Mouse (Mus musculus) cerebellum, postnatal 4 days (tissue): Measurements from ENCODE around the gene Sumf1.

Experiments
- DNase-seq, 2 experiments: peaks; one replicate each; pipeline ENCODE4 v3.0.0; 2022; ENCODE audit warnings: low spot score in 2 of 2, mixed read lengths in 1 of 2

Gene Sumf1

DNA sequence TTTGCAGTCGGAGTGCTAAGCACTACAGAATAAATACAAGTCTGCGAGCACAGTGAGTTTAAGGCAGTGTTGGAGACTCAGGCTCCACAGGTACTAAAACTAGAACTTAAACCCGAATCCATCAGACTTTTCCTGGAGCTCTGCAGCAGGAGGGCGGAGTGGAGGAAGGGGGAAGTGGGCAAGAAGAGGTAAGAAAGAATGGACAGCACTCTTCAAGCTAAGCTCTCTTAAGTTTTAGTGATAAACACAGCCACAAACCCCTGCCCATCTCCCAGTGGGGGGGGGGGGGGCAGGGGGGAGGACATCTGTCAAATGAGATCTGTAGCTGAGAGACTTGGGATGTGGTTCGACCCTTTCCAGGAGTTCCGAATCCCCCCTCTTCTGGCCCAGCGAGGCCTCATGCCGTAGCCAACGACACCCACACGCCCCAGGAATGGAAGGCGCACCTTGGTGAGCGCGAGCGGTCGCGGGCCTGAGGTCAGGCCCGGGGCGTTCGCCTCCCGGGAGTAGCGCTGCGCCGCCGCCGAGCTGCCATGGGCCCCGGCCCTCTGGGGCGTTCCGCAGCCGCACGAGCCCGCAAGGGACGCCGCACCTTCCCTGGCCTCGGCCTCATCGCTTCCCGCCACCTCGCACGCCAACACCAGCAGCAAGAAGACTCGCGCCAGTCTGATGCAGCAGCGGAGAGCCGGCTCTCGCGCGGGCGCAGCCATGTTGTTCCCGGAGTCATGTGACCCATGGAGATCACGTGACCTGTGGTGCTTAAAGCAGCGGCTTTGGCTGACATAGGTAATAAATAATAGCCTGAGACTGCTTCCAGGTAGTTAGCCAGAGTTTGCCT, at the start of gene Sumf1:
TSS of gene Sumf1 (minus strand) at position 736 of the 838 bp plus-strand sequence.
- DNase-seq = peak; percentile 80 to 91

DNA sequence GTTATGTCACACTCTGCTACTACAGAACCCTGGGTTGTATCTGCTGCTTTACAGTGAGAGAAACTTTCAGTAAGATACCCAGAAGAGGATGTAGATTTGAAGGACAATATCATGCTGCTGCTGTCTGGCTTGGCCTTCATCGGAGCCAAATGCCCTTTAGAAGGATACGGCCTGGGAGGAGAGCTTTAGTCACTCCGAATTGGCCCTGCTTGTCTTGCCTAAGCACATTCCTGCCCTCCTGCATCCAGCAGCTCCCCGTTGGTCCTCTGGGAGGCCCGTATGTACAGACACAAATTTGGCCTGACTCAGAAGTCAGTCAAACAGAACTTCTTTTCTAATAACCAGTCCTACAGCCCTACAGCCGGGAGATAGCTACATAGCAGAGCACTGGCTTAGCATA, 49.2 kb upstream of the Sumf1 start:
- no peak for DNase-seq

DNA sequence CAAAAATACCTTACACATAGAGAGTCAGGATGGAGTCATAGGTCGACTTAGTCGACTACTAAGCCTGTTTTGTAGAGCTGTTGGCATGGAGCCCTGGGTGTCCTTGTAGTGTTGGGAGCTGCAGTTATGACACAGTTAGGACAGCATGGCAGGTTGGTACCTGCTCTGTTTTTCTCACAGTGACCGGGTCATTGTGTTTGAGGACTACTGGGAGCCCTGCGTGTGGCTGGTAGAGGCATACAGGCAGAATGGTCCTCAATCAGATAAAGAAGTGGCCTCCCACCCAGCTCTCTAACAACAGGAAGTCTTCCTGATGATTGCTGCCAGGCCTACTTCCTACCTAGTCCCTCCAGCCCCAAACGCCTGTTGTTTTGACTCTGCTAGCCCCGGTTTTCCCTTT, 47.7 kb upstream of the Sumf1 start:
- no peak for DNase-seq

DNA sequence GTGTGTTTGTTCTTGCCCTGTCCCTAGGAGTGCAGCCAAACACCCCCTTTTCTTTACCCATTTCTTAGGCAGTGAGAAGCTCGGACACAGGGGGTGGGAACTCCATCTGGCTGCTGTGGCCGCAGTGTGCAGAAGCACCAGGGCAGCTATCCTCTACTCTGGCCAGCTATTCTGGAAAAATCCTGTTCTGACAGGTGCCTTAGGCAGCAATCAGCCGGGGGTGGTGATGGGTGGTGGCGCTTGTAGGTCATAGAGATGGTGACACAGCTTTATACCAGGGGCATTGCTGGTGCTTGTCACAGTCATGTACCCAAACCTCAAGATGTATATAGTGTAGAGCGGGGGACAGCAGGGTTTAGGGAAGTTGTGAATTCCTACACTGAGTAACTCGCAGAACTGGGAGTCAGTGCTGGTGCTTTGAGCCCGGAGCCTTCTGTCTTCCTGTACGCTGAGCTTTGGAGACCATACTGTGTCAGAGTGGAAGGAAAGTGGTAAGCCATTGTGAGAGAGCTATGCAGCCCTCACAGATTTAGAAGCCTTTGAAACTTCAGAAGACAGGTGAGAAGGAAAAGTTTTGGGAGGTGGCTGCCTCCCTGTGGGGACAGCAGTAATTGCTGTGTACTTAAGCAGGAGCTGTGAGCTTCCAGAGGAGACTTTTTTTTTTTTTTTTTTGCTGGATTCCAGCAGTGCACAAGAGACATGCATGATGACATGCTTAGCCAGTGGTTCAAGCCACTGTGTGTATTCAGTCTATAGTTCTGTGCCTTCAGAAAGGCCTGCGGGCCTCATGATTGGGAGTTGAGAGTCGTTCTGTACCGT, 46.7 kb upstream of the Sumf1 start:
- DNase-seq = no peak

DNA sequence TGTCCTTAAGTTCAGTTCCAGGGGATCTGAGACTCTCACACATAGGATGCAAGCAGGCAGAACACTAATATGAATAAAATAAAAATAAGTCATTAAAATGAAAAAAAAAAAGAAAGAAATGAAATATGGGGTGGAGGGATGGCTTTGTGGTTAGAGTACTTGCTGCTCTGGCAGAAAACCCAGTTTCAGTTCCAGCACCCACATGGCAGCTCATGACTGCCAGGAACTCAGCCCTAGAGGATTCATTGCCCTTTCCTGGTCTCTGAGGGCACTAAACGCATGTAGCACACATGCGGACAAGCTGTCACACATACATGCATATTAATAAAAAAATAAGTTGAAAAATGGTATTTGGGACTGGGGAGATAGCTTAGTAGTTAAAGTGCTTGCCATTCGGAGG, 45.2 kb upstream of the Sumf1 start:
- DNase-seq = no peak

DNA sequence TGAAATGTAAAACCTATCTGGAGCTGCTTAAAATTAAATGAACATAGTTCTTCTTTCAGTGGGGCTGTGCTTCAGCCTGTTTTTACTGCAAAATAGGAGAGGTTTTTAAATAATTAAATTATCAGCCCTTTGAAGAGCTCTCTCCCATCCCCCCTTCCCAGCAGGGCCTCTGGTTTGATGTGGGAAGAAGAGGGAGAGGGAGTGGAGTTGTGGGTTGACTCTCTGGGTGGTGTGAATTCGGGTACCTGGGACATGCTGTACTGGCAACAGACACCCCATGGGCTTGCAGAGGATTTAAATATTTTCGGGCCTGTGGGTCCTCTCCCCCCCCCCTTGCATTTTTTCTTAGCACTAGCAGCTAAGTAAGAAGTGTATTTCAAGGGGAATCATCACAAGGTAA, 43.2 kb upstream of the Sumf1 start:
- DNase-seq = no peak

DNA sequence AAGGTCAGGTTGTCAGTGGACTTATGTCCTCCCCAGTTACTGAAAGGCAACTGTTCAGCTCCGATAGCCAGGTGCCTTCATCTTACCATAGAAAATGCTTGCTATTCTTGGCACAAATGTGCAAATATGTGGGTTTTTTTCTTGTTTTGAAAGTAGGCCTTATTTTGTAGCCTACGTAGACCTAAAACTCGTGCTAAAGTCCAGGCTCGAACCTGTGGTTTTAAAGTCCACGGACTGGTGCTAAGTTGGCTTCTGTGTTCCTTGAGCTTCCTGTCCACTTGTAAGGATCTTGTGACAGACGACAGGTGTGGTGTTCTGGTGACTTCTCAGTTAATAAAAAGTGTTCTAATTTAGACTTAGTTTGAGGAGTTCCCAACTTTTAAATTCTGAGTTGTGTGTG, 42.7 kb upstream of the Sumf1 start:
- no peak for DNase-seq

DNA sequence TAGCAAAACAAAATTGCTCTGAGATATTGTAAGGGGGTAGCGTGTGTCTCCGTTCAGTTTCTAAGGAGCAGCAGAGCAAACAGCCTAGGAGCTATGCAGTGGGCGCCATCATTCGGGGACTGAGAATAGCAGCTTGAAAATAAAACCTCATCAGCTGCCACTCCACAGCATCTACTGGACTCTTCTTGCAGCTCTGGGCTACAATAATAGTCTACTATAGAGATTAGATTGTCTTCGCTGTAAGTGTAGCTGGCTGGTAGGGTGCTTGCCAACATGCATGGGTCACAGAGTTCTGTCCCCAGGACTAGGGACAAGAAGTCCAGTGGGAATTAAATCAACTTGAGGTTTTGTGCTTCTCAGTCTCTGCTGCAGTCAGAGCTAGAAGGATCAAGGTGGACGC, 42.1 kb upstream of the Sumf1 start:
- no peak for DNase-seq

DNA sequence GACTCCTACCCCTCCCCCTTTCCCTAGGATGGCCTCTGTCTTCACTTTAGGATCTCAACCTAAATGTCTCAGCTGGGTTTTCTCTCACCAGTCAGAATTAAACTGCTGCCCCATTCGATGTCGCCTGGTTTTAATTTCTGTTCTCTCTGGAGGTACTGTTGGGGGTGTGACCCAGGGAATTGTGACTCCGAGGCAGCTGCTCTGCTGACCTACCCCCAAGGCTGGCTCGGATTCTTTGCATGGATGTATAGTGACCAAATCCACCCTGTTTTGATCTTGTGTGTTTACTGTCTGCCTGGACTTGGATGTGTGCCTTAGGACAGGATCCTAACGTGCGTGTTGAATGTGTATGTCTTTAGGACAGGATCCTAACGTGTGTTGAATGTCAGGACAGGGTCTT, 40.8 kb upstream of the Sumf1 start:
- no peak for DNase-seq

DNA sequence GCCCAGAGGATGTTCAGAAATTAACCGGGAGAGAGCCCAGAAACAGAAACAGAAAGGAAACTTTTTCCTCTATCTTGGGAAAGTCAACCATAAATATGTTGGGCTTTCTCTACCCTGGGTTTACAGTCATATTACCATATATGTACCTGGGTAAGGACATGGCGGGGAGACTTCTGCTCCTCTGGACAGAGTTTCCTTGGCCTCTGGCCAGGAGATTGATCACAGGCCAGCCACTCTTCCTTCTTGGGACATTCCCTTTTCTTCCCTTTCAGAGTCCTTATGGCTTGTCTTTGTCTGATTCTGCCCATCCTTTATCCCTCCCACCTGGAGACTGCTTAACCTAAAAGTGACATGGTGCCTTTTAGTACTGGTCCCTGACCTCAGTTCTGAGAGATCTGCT, 39.6 kb upstream of the Sumf1 start:
- DNase-seq = no peak

DNA sequence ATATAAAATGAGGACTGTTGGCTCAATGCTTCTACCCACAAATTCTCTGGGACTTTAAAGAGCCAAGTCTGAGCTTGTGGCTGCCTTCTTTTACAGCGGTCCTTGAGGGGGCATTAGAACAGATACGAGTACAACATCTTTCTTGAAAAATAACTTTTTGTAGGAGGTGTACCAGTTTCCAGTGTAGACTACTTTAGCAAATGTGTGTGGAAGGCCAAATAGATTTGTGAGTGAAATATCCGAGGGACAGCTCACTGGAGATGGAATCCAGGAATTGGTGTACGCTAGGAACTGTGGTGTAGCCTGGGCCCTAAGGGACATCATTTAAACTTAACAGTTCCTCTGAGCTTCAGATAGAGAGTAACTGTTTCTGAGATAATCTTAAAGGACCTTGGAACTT, 39.0 kb upstream of the Sumf1 start:
- no peak for DNase-seq

DNA sequence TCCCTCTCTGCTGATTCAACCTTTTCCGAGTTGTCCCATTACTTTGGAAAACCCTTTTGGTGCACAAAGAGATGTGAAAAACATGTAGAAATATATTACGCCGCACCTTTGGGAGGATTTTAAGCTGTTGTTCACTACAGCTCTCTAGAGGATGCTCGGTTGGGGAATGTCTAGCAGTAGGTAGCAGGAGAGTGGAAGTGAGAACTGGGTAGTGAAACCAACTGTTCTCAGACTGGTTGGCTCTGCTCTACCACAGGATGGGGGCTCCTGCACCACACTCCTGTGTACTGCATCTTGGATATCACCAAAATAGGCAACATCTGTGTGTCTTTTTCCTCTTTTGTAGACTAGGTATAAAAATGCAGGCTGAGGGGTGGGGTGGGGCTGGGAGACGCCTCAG, 37.5 kb upstream of the Sumf1 start:
- DNase-seq = no peak

DNA sequence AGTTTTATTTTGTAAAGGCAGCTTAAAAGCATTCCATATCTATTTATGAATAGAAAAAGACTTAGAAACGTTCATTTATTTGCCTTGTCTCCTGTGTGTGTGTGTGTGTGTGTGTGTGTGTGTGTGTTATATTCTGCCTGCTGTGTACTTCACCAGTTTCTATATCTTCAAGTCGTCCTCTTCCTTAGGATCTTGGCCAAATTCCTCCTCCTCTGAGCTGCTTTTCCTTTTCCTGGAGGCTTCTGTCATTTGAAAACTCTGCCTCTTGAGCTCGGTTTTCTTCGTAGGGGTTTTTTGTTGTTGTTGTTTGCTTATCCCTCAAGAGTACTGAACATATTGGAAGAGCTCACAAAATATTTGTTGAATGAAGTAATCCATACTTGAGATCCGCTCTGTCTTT, 37.1 kb upstream of the Sumf1 start:
- DNase-seq = no peak

DNA sequence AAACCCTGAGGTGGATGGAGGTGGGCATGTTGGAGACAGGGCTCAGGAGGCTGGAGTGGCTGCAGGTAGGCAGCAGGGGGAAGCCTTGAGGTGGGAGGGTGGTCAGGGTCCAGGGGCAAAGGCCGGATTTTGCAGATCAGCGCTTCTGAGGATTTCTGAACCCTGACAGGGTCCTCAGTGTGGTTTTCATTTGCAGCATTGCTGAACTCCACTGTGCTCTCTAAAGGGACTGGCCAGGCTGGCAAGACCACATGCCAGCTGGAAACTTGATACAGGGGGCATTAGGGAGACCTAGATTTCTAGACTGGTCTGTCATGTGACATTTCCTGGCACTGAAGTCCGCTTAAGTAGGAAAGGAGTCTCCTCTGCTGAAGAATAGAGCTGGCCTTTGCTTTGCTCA, 32.6 kb upstream of the Sumf1 start:
- no peak for DNase-seq

DNA sequence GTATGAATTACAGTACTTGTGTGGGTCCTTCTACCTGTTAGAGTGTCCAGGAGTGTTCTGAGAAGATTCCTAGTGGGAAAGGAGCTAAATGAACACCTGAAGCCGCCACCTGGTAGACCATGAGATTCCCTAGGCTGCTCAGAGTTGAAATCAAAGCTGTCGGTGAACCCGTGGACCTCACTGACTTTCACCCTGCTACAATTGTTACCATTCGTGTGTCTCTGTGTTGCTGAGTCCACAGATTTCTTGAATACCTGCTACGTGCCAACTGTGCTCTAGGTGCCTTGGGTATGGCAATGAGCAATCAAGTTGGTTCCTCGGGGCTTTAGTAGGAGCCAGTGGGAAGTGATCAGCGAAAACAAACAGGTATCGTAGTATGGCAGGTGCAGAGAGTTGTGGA, 31.4 kb upstream of the Sumf1 start:
- no peak for DNase-seq

DNA sequence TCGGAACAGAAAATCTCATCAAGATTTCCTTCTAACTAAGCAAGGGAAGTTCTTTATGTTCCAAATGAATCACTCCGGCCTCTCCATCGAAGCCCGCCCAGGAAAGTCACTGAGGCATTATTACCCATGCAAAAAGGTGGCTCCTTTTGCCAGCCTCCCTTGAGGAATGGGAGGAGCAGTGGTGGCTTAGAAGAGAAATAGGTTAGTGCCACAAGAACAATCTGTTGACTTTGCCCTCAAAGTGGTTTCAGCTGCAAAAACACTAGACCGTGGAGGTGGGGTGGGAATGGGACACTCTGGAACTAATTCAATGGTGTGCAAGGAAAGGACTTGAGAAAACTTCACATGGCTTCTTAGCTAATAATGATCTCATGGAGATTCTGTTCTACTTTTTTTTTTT, 30.7 kb upstream of the Sumf1 start:
- DNase-seq = no peak

DNA sequence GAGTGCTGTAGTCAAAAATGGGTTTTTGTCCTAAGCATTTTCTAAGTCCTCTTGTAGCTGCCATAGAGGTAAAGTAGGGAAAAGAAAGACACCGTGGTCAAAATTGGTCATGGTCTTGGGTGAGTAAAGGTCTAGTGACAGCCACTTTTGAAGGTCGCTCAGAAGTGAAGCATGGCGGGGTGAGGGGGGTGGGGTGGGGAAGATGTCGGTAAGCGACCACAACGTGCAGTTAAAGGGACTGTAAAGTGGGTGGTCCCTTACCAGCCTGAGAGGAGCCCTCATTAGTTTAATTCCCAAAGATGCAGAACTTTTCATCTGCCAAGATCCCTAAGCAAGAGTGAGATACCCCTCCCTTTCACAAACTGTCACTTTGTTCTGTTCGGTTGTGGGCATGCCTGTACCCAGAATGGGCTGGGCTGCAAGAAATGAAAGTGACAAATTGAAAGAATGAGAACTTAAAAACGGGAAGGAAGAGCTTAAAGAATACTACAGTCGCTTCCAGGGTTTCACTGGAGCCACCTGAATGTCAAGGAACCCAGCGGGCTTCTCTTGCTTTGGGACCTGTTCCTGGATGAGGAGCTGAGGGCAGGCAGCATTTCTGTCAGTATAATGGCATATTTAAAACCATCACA, 29.0 kb upstream of the Sumf1 start:
- no peak for DNase-seq

DNA sequence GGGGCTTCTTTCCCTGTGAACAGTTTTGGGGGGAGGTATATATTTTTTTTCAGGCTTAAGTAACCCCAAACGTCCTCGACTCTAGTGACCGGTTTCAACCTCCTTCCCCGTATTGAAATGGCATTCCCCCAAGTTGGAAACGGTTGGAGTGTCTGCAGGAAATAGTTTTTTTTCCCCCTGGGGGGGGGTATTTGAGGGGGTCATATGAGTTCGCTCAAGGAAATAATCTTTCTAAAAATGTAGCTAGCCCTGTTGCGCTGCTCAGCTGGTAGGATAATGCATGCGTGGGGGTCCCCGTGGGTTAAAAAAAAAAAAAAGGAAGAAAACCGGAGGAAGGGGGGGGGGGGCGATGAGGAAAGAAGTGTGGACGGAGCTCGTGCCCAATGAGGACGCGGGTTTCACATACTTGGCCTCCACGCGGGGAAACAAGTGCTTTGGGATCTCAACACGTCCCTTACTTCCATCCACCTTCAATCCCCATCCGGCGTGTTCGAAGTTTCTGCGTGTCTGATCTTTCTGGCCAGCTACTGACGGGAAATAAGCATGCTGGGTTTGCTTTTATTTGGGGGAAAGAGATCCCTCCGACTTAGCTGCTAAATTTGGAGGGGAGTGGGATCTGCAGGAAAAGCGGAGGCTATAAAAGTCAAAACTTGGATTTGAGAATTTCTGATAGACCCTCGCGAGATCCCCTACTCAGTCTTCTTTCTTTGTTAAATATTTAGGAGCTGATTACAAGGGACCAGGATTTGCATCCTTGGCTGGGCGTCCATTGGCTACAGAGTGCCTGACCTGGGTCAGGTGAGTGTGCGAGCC, 28.3 kb upstream of the Sumf1 start:
- DNase-seq = no peak

DNA sequence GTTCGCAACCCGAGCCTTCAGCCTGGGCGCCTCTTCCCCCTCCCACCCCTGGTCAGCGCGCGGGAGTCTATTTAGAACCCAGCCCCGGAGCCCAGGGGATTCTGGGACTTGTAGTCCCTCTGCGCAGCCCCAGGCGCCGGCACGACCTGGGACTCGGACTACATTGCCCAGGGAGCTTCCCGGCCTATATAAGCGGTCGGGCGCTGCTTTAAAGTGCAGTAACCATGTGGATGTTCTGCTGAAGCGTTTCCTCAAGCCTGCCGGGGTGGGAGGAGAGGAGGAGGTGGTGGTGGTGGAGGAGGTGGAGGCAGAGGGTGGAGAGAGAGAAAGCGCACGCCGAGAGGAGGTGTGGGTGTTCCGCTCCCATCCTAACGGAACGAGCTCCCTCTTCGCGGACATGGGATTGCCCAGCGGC, 27.5 kb upstream of the Sumf1 start, which contains the start of gene Itpr1:
TSS of gene Itpr1 (plus strand) at position 216 of the 415 bp plus-strand sequence.
- peak; percentile 86 to 94 for DNase-seq

DNA sequence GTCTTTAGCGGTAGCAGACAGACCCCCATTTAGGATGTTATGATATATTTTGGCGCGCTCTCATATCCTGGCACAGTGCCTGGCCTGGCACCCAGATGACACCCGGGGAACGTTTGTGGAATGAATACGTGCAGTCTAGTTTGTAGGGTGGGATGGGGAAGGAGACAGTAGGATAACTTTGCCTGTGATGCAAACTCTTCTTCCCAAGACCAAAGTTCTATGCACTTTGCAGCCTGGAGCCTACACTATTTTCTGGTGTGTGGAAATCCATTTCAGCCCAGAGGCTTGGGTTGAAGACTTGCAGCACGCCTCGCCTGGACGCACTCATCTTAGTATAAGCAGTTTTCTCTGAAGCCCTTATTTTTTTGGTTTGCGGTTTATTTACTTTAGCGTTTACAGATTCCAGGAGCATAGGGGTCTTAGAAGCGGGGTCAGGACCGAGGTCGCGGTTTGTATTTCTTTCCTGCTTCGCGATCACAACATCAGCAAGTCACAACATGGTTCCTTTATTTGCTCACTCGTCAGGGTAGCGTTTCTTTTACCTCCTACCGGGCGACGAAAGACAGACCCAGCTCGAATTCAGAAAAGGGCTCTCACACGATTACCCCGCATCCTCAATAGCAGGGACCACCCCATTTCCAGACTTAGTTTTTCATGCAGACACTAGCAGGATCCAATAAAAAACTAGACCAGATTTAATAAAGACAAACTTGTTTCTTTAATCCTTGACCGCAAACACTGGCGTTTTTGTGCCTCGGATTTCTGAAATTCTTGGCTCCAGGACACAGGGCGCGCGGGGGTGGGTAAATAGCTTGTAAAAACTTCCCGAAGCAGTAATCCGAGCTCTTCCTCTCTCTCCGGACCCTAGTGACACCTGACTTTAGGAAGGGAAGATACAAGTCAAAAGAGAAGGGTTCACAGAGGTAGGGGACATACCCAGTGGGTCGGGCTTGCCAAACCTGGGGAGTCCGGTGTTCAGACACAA, 26.8 kb upstream of the Sumf1 start:
- DNase-seq = peak in 1 of 2 experiments; percentile 15
